Mouse (Mus musculus): ENCODE results near the gene Kif14. TPM values are rescaled to one million over a fixed set of nuclear protein-coding genes. Genes with fewer than 3 reads are reported as not detected.
"Not testable (repeated sequence)": the region's sequence is repeated elsewhere in the genome, so short reads cannot be mapped to it uniquely, and the experiment has no call there.

Gene Kif14
- polyA plus RNA-seq, 1 experiment from 2014 or later: 0.54 TPM

GRCm38 (mm10) chr1:136556643-136557042, 90.5 kb downstream of the Kif14 start:
- not testable (repeated sequence) for H3K4me3 ChIP-seq (ENCODE audit: low read depth, low read length); DNase-seq (ENCODE audit: low spot score); H3K9me3 ChIP-seq (ENCODE audit: low read length); ATAC-seq; H3K36me3 ChIP-seq (ENCODE audit: insufficient read depth, low read length); H3K4me2 ChIP-seq (replicated peaks; ENCODE audit: low read depth, low read length); H3K4me1 ChIP-seq (ENCODE audit: insufficient read depth, low read depth, low read length); H3K9ac ChIP-seq (replicated peaks; ENCODE audit: low read depth); H3K27me3 ChIP-seq (replicated peaks; ENCODE audit: insufficient read depth, low read length)
- WGBS: 84% methylated on average over 2 of the region's 2 CpGs
- TF ChIP-seq CTCF (IDR thresholded peaks at IDR 0.05): peak; percentile 27
- 0 out of 2 replicates have a peak overlapping the region, but pooled peaks have one; percentile 57 for H3K27ac ChIP-seq (ENCODE audit: low read length)

GRCm38 (mm10) chr1:136557436-136557835, 91.3 kb downstream of the Kif14 start:
- H3K4me2 ChIP-seq (replicated peaks; ENCODE audit: low read depth, low read length): no peak overlapping the region
- H3K27ac ChIP-seq (ENCODE audit: low read length): no peak overlapping the region
- DNase-seq (ENCODE audit: low spot score) (no peak), ATAC-seq (no peak)
- no peak for TF ChIP-seq EP300 (IDR thresholded peaks at IDR 0.05)
- TF ChIP-seq CTCF (IDR thresholded peaks at IDR 0.05): no peak
- no peaks in the 10 kb centered on the region for H3K27me3 ChIP-seq (replicated peaks; ENCODE audit: insufficient read depth, low read length)
- no peak overlapping the region for H3K9ac ChIP-seq (replicated peaks; ENCODE audit: low read depth)
- H3K4me3 ChIP-seq (ENCODE audit: low read depth, low read length): no peak overlapping the region
- H3K36me3 ChIP-seq (ENCODE audit: insufficient read depth, low read length): no peaks in the 10 kb centered on the region
- no peaks in the 10 kb centered on the region for H3K4me1 ChIP-seq (ENCODE audit: insufficient read depth, low read depth, low read length)
- WGBS: 87% methylated on average over 12 of the region's 12 CpGs
- no peaks in the 10 kb centered on the region for H3K9me3 ChIP-seq (ENCODE audit: low read length)

GRCm38 (mm10) chr1:136558762-136559161, 92.6 kb downstream of the Kif14 start:
- WGBS: 48% methylated on average over 5 of the region's 5 CpGs
- ATAC-seq (no peak), DNase-seq (ENCODE audit: low spot score) (no peak)
- Histone ChIP-seq H3K27me3 (replicated peaks; ENCODE audit: insufficient read depth, low read length) (no peaks in the 10 kb centered on the region), H3K36me3 (ENCODE audit: insufficient read depth, low read length) (no peaks in the 10 kb centered on the region), H3K9ac (replicated peaks; ENCODE audit: low read depth) (no peak overlapping the region), H3K9me3 (ENCODE audit: low read length) (no peaks in the 10 kb centered on the region), H3K27ac (ENCODE audit: low read length) (no peak overlapping the region), H3K4me3 (ENCODE audit: low read depth, low read length) (no peak overlapping the region), H3K4me1 (ENCODE audit: insufficient read depth, low read depth, low read length) (no peaks in the 10 kb centered on the region), H3K4me2 (replicated peaks; ENCODE audit: low read depth, low read length) (no peak overlapping the region)
- TF ChIP-seq EP300 (IDR thresholded peaks at IDR 0.05) (no peak), CTCF (IDR thresholded peaks at IDR 0.05) (no peak)

GRCm38 (mm10) chr1:136559284-136559683, 93.1 kb downstream of the Kif14 start:
- TF ChIP-seq CTCF (IDR thresholded peaks at IDR 0.05) (no peak), EP300 (IDR thresholded peaks at IDR 0.05) (no peak)
- Histone ChIP-seq H3K4me3 (ENCODE audit: low read depth, low read length) (no peak overlapping the region), H3K36me3 (ENCODE audit: insufficient read depth, low read length) (no peaks in the 10 kb centered on the region), H3K27ac (ENCODE audit: low read length) (no peak overlapping the region), H3K9me3 (ENCODE audit: low read length) (no peaks in the 10 kb centered on the region), H3K27me3 (replicated peaks; ENCODE audit: insufficient read depth, low read length) (no peaks in the 10 kb centered on the region), H3K4me2 (replicated peaks; ENCODE audit: low read depth, low read length) (no peak overlapping the region), H3K9ac (replicated peaks; ENCODE audit: low read depth) (no peak overlapping the region), H3K4me1 (ENCODE audit: insufficient read depth, low read depth, low read length) (no peaks in the 10 kb centered on the region)
- WGBS: 44% methylated on average over 5 of the region's 5 CpGs
- DNase-seq (ENCODE audit: low spot score) (no peak), ATAC-seq (no peak)

GRCm38 (mm10) chr1:136559774-136560173, 93.6 kb downstream of the Kif14 start:
- no peaks in the 10 kb centered on the region for H3K4me1 ChIP-seq (ENCODE audit: insufficient read depth, low read depth, low read length)
- H3K9ac ChIP-seq (replicated peaks; ENCODE audit: low read depth): no peak overlapping the region
- H3K27me3 ChIP-seq (replicated peaks; ENCODE audit: insufficient read depth, low read length): no peaks in the 10 kb centered on the region
- H3K36me3 ChIP-seq (ENCODE audit: insufficient read depth, low read length): no peaks in the 10 kb centered on the region
- ATAC-seq (no peak), DNase-seq (ENCODE audit: low spot score) (no peak)
- TF ChIP-seq EP300 (IDR thresholded peaks at IDR 0.05) (no peak), CTCF (IDR thresholded peaks at IDR 0.05) (no peak)
- H3K9me3 ChIP-seq (ENCODE audit: low read length): no peaks in the 10 kb centered on the region
- no peak overlapping the region for H3K4me2 ChIP-seq (replicated peaks; ENCODE audit: low read depth, low read length)
- 70% methylated on average over 9 of the region's 9 CpGs for WGBS
- no peak overlapping the region for H3K27ac ChIP-seq (ENCODE audit: low read length)
- H3K4me3 ChIP-seq (ENCODE audit: low read depth, low read length): no peak overlapping the region

GRCm38 (mm10) chr1:136561823-136562222, 95.7 kb downstream of the Kif14 start:
- Histone ChIP-seq H3K36me3 (ENCODE audit: insufficient read depth, low read length) (no peaks in the 10 kb centered on the region), H3K4me3 (ENCODE audit: low read depth, low read length) (no peak overlapping the region), H3K9me3 (ENCODE audit: low read length) (no peaks in the 10 kb centered on the region), H3K27me3 (replicated peaks; ENCODE audit: insufficient read depth, low read length) (no peaks in the 10 kb centered on the region), H3K9ac (replicated peaks; ENCODE audit: low read depth) (no peak overlapping the region), H3K4me2 (replicated peaks; ENCODE audit: low read depth, low read length) (peak overlapping the region; percentile 29; the same call in 1 of the 2 replicates), H3K27ac (ENCODE audit: low read length) (peak overlapping the region; percentile 62; the same call in 1 of the 2 replicates), H3K4me1 (ENCODE audit: insufficient read depth, low read depth, low read length) (no peaks in the 10 kb centered on the region)
- peak; percentile 96 for TF ChIP-seq EP300 (IDR thresholded peaks at IDR 0.05)
- no peak for TF ChIP-seq CTCF (IDR thresholded peaks at IDR 0.05)
- 12% methylated on average over 10 of the region's 10 CpGs for WGBS
- ATAC-seq (peak; percentile 97), DNase-seq (ENCODE audit: low spot score) (peak; percentile 85)

- Histone ChIP-seq H3K27ac (ENCODE audit: low read length) (no peak overlapping the region), H3K9me3 (ENCODE audit: low read length) (no peaks in the 10 kb centered on the region), H3K36me3 (ENCODE audit: insufficient read depth, low read length) (no peaks in the 10 kb centered on the region), H3K27me3 (replicated peaks; ENCODE audit: insufficient read depth, low read length) (no peaks in the 10 kb centered on the region), H3K9ac (replicated peaks; ENCODE audit: low read depth) (no peak overlapping the region), H3K4me3 (ENCODE audit: low read depth, low read length) (no peak overlapping the region), H3K4me2 (replicated peaks; ENCODE audit: low read depth, low read length) (no peak overlapping the region), H3K4me1 (ENCODE audit: insufficient read depth, low read depth, low read length) (no peaks in the 10 kb centered on the region)
- ATAC-seq: no peak
- TF ChIP-seq CTCF (IDR thresholded peaks at IDR 0.05): no peak
- no peak for TF ChIP-seq EP300 (IDR thresholded peaks at IDR 0.05)
- DNase-seq (ENCODE audit: low spot score): no peak
- WGBS: 52% methylated on average over 11 of the region's 11 CpGs
Observed at GRCm38 (mm10) chr1:136563149-136563548, 97.0 kb downstream of the Kif14 start.

All from lung, postnatal 0 days (tissue).